Mouse (Mus musculus): ENCODE measurements around the gene Acad8. TPM values are rescaled to one million over a fixed set of nuclear protein-coding genes. Genes with fewer than 3 reads are reported as not detected.

Gene Acad8
- polyA plus RNA-seq (2015; fragmentation: Nextera tagmentation; extraction: Ambion mirVana) = 56.6 and 58.8 TPM in 2 replicates

GRCm38 (mm10) chr9:26999461-27000395 is at the start of gene Acad8, which contains the start of gene Thyn1:
Gene Acad8 (minus strand): TSS chr9:26999566.
Gene Thyn1 (plus strand): TSS chr9:26999710.
- WGBS = under 1% methylated on average over 35 of the region's 35 CpGs
- ATAC-seq (ENCODE audit: low FRiP score, low TSS enrichment) = peak; percentile 100

GRCm38 (mm10) chr9:27043892-27044291 is 44.5 kb upstream of the Acad8 start:
- ATAC-seq (ENCODE audit: low FRiP score, low TSS enrichment) = no peak
- no peaks in the 10 kb centered on the region for H3K9me3 ChIP-seq (ENCODE audit: low read length)
- no peak overlapping the region for H3K4me3 ChIP-seq (ENCODE audit: low read length)
- no peak overlapping the region for H3K27ac ChIP-seq (ENCODE audit: low read length)
- 83% methylated on average over 5 of the region's 5 CpGs for WGBS
- H3K36me3 ChIP-seq (ENCODE audit: insufficient read depth, low read length) = peaks cover 71% of the 10 kb centered on the region
- H3K9ac ChIP-seq (replicated peaks; ENCODE audit: low read length) = no peak overlapping the region
- no peaks in the 10 kb centered on the region for H3K4me1 ChIP-seq (ENCODE audit: insufficient read depth, low read length)
- no peak overlapping the region for H3K4me2 ChIP-seq (replicated peaks; ENCODE audit: low read depth, low read length)
- no peaks in the 10 kb centered on the region for H3K27me3 ChIP-seq (ENCODE audit: insufficient read depth, low read length)

More at GRCm38 (mm10) chr9:26999461-27000395, at the start of gene Acad8, which contains the start of gene Thyn1:
- Histone ChIP-seq H3K9me3 (ENCODE audit: low read length) (no peaks in the 10 kb centered on the region), H3K27ac (ENCODE audit: low read length) (peak within 1 kb of the TSS; percentile 70), H3K4me1 (ENCODE audit: insufficient read depth, low read length) (peaks cover 19% of the 10 kb centered on the region), H3K27me3 (ENCODE audit: insufficient read depth, low read length) (no peaks in the 10 kb centered on the region), H3K36me3 (ENCODE audit: insufficient read depth, low read length) (peaks cover 17% of the 10 kb centered on the region), H3K9ac (replicated peaks; ENCODE audit: low read length) (peak within 1 kb of the TSS; percentile 90), H3K4me2 (replicated peaks; ENCODE audit: low read depth, low read length) (peak within 1 kb of the TSS; percentile 82), H3K4me3 (ENCODE audit: low read length) (peak within 1 kb of the TSS; percentile 76)

- peak overlapping the region; percentile 87 for H3K9ac ChIP-seq (replicated peaks; ENCODE audit: low read length)
- WGBS = under 1% methylated on average over 17 of the region's 17 CpGs
- peak overlapping the region; percentile 73 for H3K4me2 ChIP-seq (replicated peaks; ENCODE audit: low read depth, low read length)
- H3K4me1 ChIP-seq (ENCODE audit: insufficient read depth, low read length) = peaks cover 34% of the 10 kb centered on the region
- peak overlapping the region; percentile 70 for H3K4me3 ChIP-seq (ENCODE audit: low read length)
- peak; percentile 43 for ATAC-seq (ENCODE audit: low FRiP score, low TSS enrichment)
- H3K9me3 ChIP-seq (ENCODE audit: low read length) = no peaks in the 10 kb centered on the region
- H3K36me3 ChIP-seq (ENCODE audit: insufficient read depth, low read length) = no peaks in the 10 kb centered on the region
- H3K27ac ChIP-seq (ENCODE audit: low read length) = no peak overlapping the region; the same call in 1 of the 2 replicates
- no peaks in the 10 kb centered on the region for H3K27me3 ChIP-seq (ENCODE audit: insufficient read depth, low read length)
These were observed 31.4 kb upstream of the Acad8 start for GRCm38 (mm10) chr9:27030763-27031100.

GRCm38 (mm10) chr9:27029828-27030762 is 30.7 kb upstream of the Acad8 start, which contains the start of the genes Vps26b and Ncapd3:
Gene Vps26b (minus strand): TSS chr9:27030065.
Gene Ncapd3 (plus strand): TSS chr9:27030175.
- ATAC-seq (ENCODE audit: low FRiP score, low TSS enrichment) = peak; percentile 96

GRCm38 (mm10) chr9:27029022-27029827 is 29.9 kb upstream of the Acad8 start:
- H3K27me3 ChIP-seq (ENCODE audit: insufficient read depth, low read length) = no peaks in the 10 kb centered on the region
- H3K9ac ChIP-seq (replicated peaks; ENCODE audit: low read length) = peak overlapping the region; percentile 87
- H3K9me3 ChIP-seq (ENCODE audit: low read length) = no peaks in the 10 kb centered on the region
- ATAC-seq (ENCODE audit: low FRiP score, low TSS enrichment) = peak; percentile 47; the same call in 1 of the 2 replicates
- peak overlapping the region; percentile 80 for H3K4me2 ChIP-seq (replicated peaks; ENCODE audit: low read depth, low read length)
- WGBS = under 1% methylated on average over 50 of the region's 52 CpGs
- H3K27ac ChIP-seq (ENCODE audit: low read length) = peak overlapping the region; percentile 86
- peak overlapping the region; percentile 70 for H3K4me3 ChIP-seq (ENCODE audit: low read length)
- H3K4me1 ChIP-seq (ENCODE audit: insufficient read depth, low read length) = peaks cover 34% of the 10 kb centered on the region
- H3K36me3 ChIP-seq (ENCODE audit: insufficient read depth, low read length) = no peaks in the 10 kb centered on the region

More at GRCm38 (mm10) chr9:27029828-27030762, 30.7 kb upstream of the Acad8 start, which contains the start of the genes Vps26b and Ncapd3:
- no peaks in the 10 kb centered on the region for H3K9me3 ChIP-seq (ENCODE audit: low read length)
- no peaks in the 10 kb centered on the region for H3K27me3 ChIP-seq (ENCODE audit: insufficient read depth, low read length)
- no peaks in the 10 kb centered on the region for H3K36me3 ChIP-seq (ENCODE audit: insufficient read depth, low read length)
- H3K4me2 ChIP-seq (replicated peaks; ENCODE audit: low read depth, low read length) = peak within 1 kb of the TSS; percentile 80
- H3K4me3 ChIP-seq (ENCODE audit: low read length) = peak within 1 kb of the TSS; percentile 70
- WGBS = under 1% methylated on average over 69 of the region's 80 CpGs
- H3K9ac ChIP-seq (replicated peaks; ENCODE audit: low read length) = peak within 1 kb of the TSS; percentile 87
- peaks cover 34% of the 10 kb centered on the region for H3K4me1 ChIP-seq (ENCODE audit: insufficient read depth, low read length)
- H3K27ac ChIP-seq (ENCODE audit: low read length) = peak within 1 kb of the TSS; percentile 86

- H3K4me2 ChIP-seq (replicated peaks; ENCODE audit: low read depth, low read length) = no peak overlapping the region
- no peak overlapping the region for H3K4me3 ChIP-seq (ENCODE audit: low read length)
- peaks cover under 1% of the 10 kb centered on the region; the same call in 1 of the 2 replicates for H3K36me3 ChIP-seq (ENCODE audit: insufficient read depth, low read length)
- H3K27ac ChIP-seq (ENCODE audit: low read length) = no peak overlapping the region
- H3K4me1 ChIP-seq (ENCODE audit: insufficient read depth, low read length) = peaks cover 28% of the 10 kb centered on the region
- 54% methylated on average over 1 of the region's 1 CpGs for WGBS
- H3K9me3 ChIP-seq (ENCODE audit: low read length) = no peaks in the 10 kb centered on the region
- no peaks in the 10 kb centered on the region for H3K27me3 ChIP-seq (ENCODE audit: insufficient read depth, low read length)
- ATAC-seq (ENCODE audit: low FRiP score, low TSS enrichment) = no peak
- no peak overlapping the region for H3K9ac ChIP-seq (replicated peaks; ENCODE audit: low read length)
These were observed 27.3 kb upstream of the Acad8 start for GRCm38 (mm10) chr9:27026708-27027107.

GRCm38 (mm10) chr9:27023681-27024080 is 24.3 kb upstream of the Acad8 start:
- no peaks in the 10 kb centered on the region for H3K27me3 ChIP-seq (ENCODE audit: insufficient read depth, low read length)
- 90% methylated on average over 4 of the region's 4 CpGs for WGBS
- no peak overlapping the region for H3K4me3 ChIP-seq (ENCODE audit: low read length)
- no peak overlapping the region for H3K4me2 ChIP-seq (replicated peaks; ENCODE audit: low read depth, low read length)
- peaks cover 22% of the 10 kb centered on the region for H3K4me1 ChIP-seq (ENCODE audit: insufficient read depth, low read length)
- no peak overlapping the region for H3K27ac ChIP-seq (ENCODE audit: low read length)
- no peak overlapping the region for H3K9ac ChIP-seq (replicated peaks; ENCODE audit: low read length)
- peaks cover 11% of the 10 kb centered on the region for H3K36me3 ChIP-seq (ENCODE audit: insufficient read depth, low read length)
- no peak for ATAC-seq (ENCODE audit: low FRiP score, low TSS enrichment)
- H3K9me3 ChIP-seq (ENCODE audit: low read length) = no peaks in the 10 kb centered on the region

GRCm38 (mm10) chr9:27018961-27019360 is 19.6 kb upstream of the Acad8 start:
- no peak overlapping the region for H3K4me2 ChIP-seq (replicated peaks; ENCODE audit: low read depth, low read length)
- H3K27ac ChIP-seq (ENCODE audit: low read length) = no peak overlapping the region
- peaks cover 46% of the 10 kb centered on the region for H3K36me3 ChIP-seq (ENCODE audit: insufficient read depth, low read length)
- no peaks in the 10 kb centered on the region for H3K9me3 ChIP-seq (ENCODE audit: low read length)
- ATAC-seq (ENCODE audit: low FRiP score, low TSS enrichment) = no peak
- H3K9ac ChIP-seq (replicated peaks; ENCODE audit: low read length) = no peak overlapping the region
- H3K27me3 ChIP-seq (ENCODE audit: insufficient read depth, low read length) = no peaks in the 10 kb centered on the region
- no peak overlapping the region for H3K4me3 ChIP-seq (ENCODE audit: low read length)
- 96% methylated on average over 10 of the region's 10 CpGs for WGBS
- no peaks in the 10 kb centered on the region for H3K4me1 ChIP-seq (ENCODE audit: insufficient read depth, low read length)

GRCm38 (mm10) chr9:27011572-27011971 is 12.2 kb upstream of the Acad8 start:
- Histone ChIP-seq H3K4me3 (ENCODE audit: low read length) (no peak overlapping the region), H3K4me1 (ENCODE audit: insufficient read depth, low read length) (no peaks in the 10 kb centered on the region), H3K4me2 (replicated peaks; ENCODE audit: low read depth, low read length) (no peak overlapping the region), H3K27ac (ENCODE audit: low read length) (no peak overlapping the region), H3K27me3 (ENCODE audit: insufficient read depth, low read length) (no peaks in the 10 kb centered on the region), H3K9ac (replicated peaks; ENCODE audit: low read length) (no peak overlapping the region), H3K36me3 (ENCODE audit: insufficient read depth, low read length) (peaks cover 69% of the 10 kb centered on the region), H3K9me3 (ENCODE audit: low read length) (no peaks in the 10 kb centered on the region)
- 90% methylated on average over 4 of the region's 4 CpGs for WGBS
- ATAC-seq (ENCODE audit: low FRiP score, low TSS enrichment) = no peak

All from kidney, embryonic 16.5 days (tissue).